Mouse (Mus musculus) megakaryocyte-erythroid progenitor cell, adult 5 weeks (primary cell): ENCODE measurements around the gene Ogn. TPM values are rescaled to one million over a fixed set of nuclear protein-coding genes. Genes with fewer than 3 reads are reported as not detected.

Experiments
- polyA plus RNA-seq: library from polyadenylated mRNA; stranded (reverse); fragments of >175 nt; gene quantifications from 2 replicates; pipeline ENCODE4 v1.2.3, GENCODE M21; 2012

Gene Ogn
- polyA plus RNA-seq = not detected in 2 replicates

GRCm38 (mm10) chr13:49607714-49608113 lies at the start of gene Ogn:
Ogn (plus strand) TSS chr13:49608046.

GRCm38 (mm10) chr13:49581541-49582530 lies 26.0 kb upstream of the Ogn start, which contains the start of gene Omd:
Omd (plus strand) TSS chr13:49582462.

GRCm38 (mm10) chr13:49652481-49653179 lies 44.8 kb downstream of the Ogn start, which contains the start of the genes Cenpp and Nol8:
Cenpp (minus strand) TSS chr13:49652785.
Nol8 (plus strand) TSS chr13:49653078.

Other genes starting within 250 kb of the Ogn start
- 1.2 and 1.3 TPM in 2 replicates for gene Ippk, start 186.8 kb upstream of the Ogn start, polyA plus RNA-seq
- 0.06 TPM in 1 of 2 replicates, not detected in the other for gene Tes3-ps, start 114.7 kb upstream of the Ogn start, polyA plus RNA-seq
- 0.03 TPM in 1 of 2 replicates, not detected in the other for gene Ecm2, start 103.2 kb upstream of the Ogn start, polyA plus RNA-seq
- gene Aspn, start 63.6 kb upstream of the Ogn start, polyA plus RNA-seq = not detected in 2 replicates
- gene Omd, start 25.6 kb upstream of the Ogn start, polyA plus RNA-seq = not detected in 2 replicates
- 4.4 and 6.2 TPM in 2 replicates for gene Cenpp, start 44.7 kb downstream of the Ogn start, polyA plus RNA-seq
- gene Nol8, start 45.0 kb downstream of the Ogn start, polyA plus RNA-seq = 1.3 and 1.8 TPM in 2 replicates
- gene Iars, start 74.1 kb downstream of the Ogn start, polyA plus RNA-seq = 13.6 and 14.2 TPM in 2 replicates
- not detected in 2 replicates for gene Gm30302, start 191.0 kb downstream of the Ogn start, polyA plus RNA-seq